Mouse (Mus musculus) embryonic facial prominence, embryonic 12.5 days (tissue): ENCODE data around the gene Clic3. TPM values are rescaled to one million over a fixed set of nuclear protein-coding genes. Genes with fewer than 3 reads are reported as not detected.

Experiments
- ATAC-seq: fragments of 200-750 bp; cut with Nextera tagmentation; 2 replicates; pipeline ENCODE4 v1.8.0; 2017; ENCODE audit not compliant: insufficient number of reproducible peaks, insufficient read depth, low FRiP score, low TSS enrichment
- H3K27ac ChIP-seq: fragments of 300-500 bp; sonication (generic); 2 replicates; pipeline ENCODE4 v1.5.1; 2016; ENCODE audit warnings: mild to moderate bottlenecking
- H3K27me3 ChIP-seq: fragments of 300-500 bp; sonication (generic); 2 replicates; pipeline ENCODE4 v1.6.1; 2016; ENCODE audit warnings: mild to moderate bottlenecking, moderate library complexity
- H3K36me3 ChIP-seq: fragments of 300-500 bp; sonication (generic); 2 replicates; pipeline ENCODE4 v1.6.1; 2016; ENCODE audit warnings: mild to moderate bottlenecking
- H3K4me1 ChIP-seq: fragments of 300-500 bp; sonication (generic); 2 replicates; pipeline ENCODE4 v1.6.1; 2016
- H3K4me2 ChIP-seq: fragments of 300-500 bp; sonication (generic); replicated peaks from 2 replicates; pipeline ENCODE4 v1.6.1; 2016; ENCODE audit warnings: mild to moderate bottlenecking, moderate library complexity
- H3K4me3 ChIP-seq: fragments of 300-500 bp; sonication (generic); 2 replicates; pipeline ENCODE4 v1.5.1; 2016; ENCODE audit warnings: mild to moderate bottlenecking
- H3K9ac ChIP-seq: fragments of 300-500 bp; sonication (generic); 2 replicates; pipeline ENCODE4 v1.6.1; 2016; ENCODE audit warnings: mild to moderate bottlenecking, moderate library complexity
- H3K9me3 ChIP-seq: fragments of 300-500 bp; sonication (generic); 2 replicates; pipeline ENCODE4 v1.6.1; 2016; ENCODE audit warnings: mild to moderate bottlenecking, moderate library complexity
- WGBS: fragments of 180-500 bp; shearing (Covaris S2); methylation state at CpG from one replicate; pipeline ENCODE4 v1.1.7; 2016; 5-methylcytosine and 5-hydroxymethylcytosine counted together
- polyA plus RNA-seq: library from polyadenylated mRNA; unstranded; fragments of >200 nt; fragmentation: Nextera tagmentation; extraction: Ambion mirVana; gene quantifications from 2 replicates; pipeline ENCODE4 v1.2.1, GENCODE M21; 2016

The Clic3 gene
- polyA plus RNA-seq, 1 experiment from 2014 or later = 1.4 TPM

DNA sequence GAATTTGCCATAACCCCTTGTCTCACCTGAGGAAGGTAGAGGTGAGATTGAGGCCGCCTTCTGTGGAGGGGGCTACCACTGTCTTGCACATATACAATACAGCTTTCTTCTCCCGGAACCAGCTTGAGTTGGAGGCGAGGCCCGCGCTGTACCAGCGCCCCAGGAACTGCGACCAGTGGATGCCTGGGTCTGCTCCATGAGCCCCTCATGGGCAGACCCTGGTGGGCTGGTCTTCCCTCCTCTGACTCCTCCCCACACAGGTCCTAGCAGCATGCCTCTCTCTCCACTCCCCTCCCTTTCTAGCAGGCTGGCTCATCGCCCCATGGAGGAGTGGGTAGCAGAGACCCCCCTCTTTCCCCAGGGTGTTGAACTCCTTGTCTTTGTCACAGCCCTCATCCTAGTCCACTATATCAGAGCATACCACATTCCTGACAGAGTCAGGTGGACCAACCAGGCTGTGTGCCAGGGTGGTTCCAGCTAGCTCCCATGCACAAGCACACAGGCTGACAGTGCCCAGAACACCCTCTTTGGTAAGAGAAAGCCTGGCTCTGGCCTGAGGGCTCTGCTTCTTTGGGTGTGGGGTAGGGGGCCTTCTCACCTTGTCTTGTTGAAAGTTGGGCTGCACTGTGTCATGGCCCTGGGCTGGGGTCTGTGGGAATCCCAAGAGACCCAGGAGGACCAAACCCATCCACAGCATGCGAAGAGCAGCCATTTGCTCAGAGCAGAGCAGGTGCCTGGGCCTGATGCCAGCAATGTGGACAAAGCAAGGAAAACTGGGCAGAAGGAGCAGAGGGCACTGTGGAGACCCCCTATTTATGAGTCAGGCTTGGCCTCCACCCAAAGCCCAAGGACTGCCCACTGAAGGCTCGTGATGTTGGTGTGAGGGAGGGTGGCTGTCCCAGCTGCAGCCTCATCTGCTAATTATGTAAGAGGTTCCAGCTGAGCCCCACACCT lies 12.6 kb downstream of the Clic3 start:
- 0 out of 2 replicates have a peak, but pooled peaks cover 6% of the 10 kb centered on the region for H3K4me1 ChIP-seq
- no peaks in the 10 kb centered on the region for H3K27me3 ChIP-seq
- H3K9ac ChIP-seq = no peak overlapping the region
- no peaks in the 10 kb centered on the region for H3K36me3 ChIP-seq
- no peak overlapping the region for H3K27ac ChIP-seq
- no peak overlapping the region for H3K4me2 ChIP-seq
- ATAC-seq = peak; percentile 25; the same call in 1 of the 2 replicates
- no peaks in the 10 kb centered on the region for H3K9me3 ChIP-seq
- 73% methylated on average over 10 of the region's 10 CpGs for WGBS
- H3K4me3 ChIP-seq = no peak overlapping the region

DNA sequence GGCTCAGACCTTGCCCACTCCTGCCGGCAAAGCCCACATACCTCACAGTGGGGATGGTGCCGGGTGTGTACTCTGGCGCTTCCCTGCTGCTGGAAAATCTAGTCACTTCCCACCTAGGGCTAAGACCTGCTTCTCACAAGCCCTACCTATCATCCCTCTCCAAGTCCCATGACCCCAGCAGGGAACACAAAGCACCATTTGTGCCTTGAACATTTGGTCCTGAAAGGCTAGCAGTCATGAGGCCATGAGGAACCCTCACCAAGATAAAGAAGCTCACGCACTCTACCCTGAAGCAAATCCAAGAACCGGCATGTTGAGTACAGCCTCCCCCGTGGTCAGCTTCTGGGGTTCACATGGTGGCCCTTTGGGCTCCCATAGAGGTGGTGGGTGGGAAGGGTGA lies 13.3 kb downstream of the Clic3 start, which contains the start of gene Ptgds:
Gene Ptgds, minus strand, starts transcription at position 78 of the 400 bp plus-strand sequence.
- Histone ChIP-seq H3K27me3 (no peaks in the 10 kb centered on the region), H3K4me2 (no peak within 1 kb of the TSS), H3K4me1 (0 out of 2 replicates have a peak, but pooled peaks cover 6% of the 10 kb centered on the region), H3K4me3 (no peak within 1 kb of the TSS), H3K9ac (no peak within 1 kb of the TSS), H3K9me3 (no peaks in the 10 kb centered on the region), H3K36me3 (no peaks in the 10 kb centered on the region), H3K27ac (no peak within 1 kb of the TSS)
- ATAC-seq = no peak
- 49% methylated on average over 6 of the region's 6 CpGs for WGBS

DNA sequence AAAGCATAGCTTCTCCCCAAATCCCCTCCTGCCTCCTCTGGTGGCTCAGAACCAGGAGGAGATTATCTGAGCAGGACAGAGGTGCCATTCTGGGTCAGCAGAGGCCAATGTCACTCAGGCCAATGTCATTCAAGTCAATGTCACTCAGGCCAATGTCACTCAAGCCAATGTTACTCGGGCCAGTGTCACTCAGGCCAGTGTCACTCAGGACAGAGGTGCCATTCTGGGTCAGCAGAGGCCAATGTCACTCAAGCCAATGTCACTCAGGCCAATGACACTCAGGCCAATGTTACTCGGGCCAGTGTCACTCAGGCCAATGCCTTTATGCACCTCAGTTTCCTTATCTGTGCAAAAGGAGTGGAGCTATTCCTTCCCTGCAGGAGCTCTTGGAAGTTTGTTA lies 15.9 kb downstream of the Clic3 start:
- no peak overlapping the region for H3K27ac ChIP-seq
- WGBS = 67% methylated on average over 2 of the region's 2 CpGs
- no peak overlapping the region for H3K9ac ChIP-seq
- H3K9me3 ChIP-seq = no peaks in the 10 kb centered on the region
- ATAC-seq = no peak
- H3K36me3 ChIP-seq = no peaks in the 10 kb centered on the region
- no peak overlapping the region for H3K4me3 ChIP-seq
- no peak overlapping the region for H3K4me2 ChIP-seq
- H3K27me3 ChIP-seq = no peaks in the 10 kb centered on the region
- H3K4me1 ChIP-seq = 0 out of 2 replicates have a peak, but pooled peaks cover 4% of the 10 kb centered on the region

DNA sequence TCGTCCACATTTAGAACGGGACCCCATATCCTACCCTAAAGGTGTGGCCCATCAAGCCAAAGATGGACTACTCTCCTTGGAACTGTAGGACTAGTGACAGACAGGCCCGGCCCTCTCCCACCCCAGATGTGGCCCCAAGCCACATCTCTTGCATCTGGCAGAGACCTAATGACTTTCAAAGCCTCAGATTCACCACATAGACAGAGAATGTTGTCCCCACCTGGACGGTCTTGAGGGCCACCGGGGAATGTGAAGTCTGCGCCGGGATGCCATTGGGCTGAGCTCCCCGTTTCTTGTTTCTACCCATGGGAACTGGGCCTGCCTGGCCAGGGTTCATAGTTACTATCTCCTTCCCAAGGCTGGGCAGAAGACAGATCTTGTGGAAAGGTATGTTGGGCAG lies 20.9 kb downstream of the Clic3 start:
- ATAC-seq = no peak
- no peaks in the 10 kb centered on the region for H3K4me1 ChIP-seq
- H3K4me2 ChIP-seq = no peak overlapping the region
- 91% methylated on average over 8 of the region's 8 CpGs for WGBS
- no peaks in the 10 kb centered on the region for H3K27me3 ChIP-seq
- H3K4me3 ChIP-seq = no peak overlapping the region
- no peaks in the 10 kb centered on the region for H3K36me3 ChIP-seq
- no peak overlapping the region for H3K9ac ChIP-seq
- H3K27ac ChIP-seq = no peak overlapping the region
- H3K9me3 ChIP-seq = no peaks in the 10 kb centered on the region

DNA sequence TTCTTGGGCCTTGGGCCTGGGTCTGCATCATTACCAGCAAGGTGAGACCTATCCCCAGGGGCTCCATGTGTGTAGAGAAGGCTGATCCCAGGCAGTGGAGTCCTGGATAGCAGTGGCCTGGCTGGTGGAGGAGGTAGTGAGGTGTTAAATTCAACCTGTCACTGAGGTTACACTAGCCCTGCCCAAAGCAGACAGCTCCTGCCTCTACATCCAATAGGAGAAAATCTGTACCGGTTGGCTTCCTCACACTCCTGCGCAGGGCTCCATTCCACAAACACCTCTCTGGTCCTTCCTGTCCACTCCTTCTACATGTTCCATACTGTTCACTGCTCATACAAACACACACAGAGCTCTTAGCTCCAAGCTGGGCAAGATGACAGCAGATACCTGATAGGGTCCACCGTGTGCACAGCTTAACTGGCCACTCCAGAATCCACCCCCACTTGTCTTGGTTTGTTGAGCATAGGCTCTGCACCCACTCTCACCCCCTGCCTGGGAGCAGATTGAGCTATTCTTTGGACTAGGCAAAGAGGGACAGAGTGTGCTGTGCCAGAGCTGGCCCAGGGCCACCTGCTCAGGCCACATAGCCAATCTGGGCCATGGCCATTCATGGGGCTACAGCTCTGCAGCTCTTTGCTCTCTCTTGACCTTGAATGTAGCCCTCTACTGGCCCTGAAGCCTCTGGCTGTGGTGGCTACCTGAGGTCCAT lies 21.5 kb downstream of the Clic3 start:
- WGBS = 86% methylated on average over 3 of the region's 3 CpGs
- H3K27ac ChIP-seq = no peak overlapping the region
- H3K9ac ChIP-seq = no peak overlapping the region
- H3K4me3 ChIP-seq = no peak overlapping the region
- no peaks in the 10 kb centered on the region for H3K4me1 ChIP-seq
- ATAC-seq = no peak
- no peaks in the 10 kb centered on the region for H3K27me3 ChIP-seq
- no peak overlapping the region for H3K4me2 ChIP-seq
- no peaks in the 10 kb centered on the region for H3K9me3 ChIP-seq
- H3K36me3 ChIP-seq = no peaks in the 10 kb centered on the region

DNA sequence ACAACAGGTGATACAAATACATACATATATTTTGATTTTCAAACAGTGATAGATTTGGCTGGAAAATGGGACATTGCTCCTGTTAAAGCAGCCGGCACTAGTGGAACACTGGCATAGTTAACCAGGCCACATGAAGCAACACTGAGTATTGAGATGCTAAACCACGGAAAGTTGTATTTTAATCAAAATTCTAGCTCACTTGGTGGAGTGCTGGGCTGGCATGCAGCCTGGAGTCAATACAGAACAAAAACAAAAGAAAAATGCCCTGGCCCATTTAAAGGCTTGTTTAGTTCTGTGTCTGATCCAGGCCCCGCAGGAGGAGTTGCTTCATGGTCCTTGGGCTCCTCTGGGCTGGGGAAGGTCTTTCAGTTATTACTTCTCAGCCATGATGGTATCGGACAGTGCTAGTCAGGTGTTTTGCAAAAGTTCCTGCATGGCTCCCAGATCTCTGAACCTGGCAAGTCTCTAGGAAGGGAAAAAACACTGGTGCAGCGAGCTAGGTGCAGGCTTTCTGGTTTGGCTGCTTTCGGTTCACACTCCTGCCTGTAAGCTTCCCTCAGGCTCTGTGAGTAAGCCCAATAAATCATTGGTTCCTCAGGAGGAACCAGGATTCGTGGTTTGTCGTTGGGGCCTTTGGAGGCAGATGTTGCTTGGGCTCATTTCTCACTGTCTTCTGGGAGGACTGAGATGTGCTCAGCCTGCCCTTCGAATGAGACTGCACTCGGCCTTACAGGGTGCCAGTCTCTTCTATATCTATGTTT lies 23.1 kb downstream of the Clic3 start:
- H3K9ac ChIP-seq = no peak overlapping the region
- WGBS = 76% methylated on average over 10 of the region's 10 CpGs
- no peaks in the 10 kb centered on the region for H3K9me3 ChIP-seq
- no peaks in the 10 kb centered on the region for H3K27me3 ChIP-seq
- no peak overlapping the region for H3K4me2 ChIP-seq
- ATAC-seq = no peak
- no peak overlapping the region for H3K4me3 ChIP-seq
- H3K27ac ChIP-seq = no peak overlapping the region
- no peaks in the 10 kb centered on the region for H3K36me3 ChIP-seq
- no peaks in the 10 kb centered on the region for H3K4me1 ChIP-seq

DNA sequence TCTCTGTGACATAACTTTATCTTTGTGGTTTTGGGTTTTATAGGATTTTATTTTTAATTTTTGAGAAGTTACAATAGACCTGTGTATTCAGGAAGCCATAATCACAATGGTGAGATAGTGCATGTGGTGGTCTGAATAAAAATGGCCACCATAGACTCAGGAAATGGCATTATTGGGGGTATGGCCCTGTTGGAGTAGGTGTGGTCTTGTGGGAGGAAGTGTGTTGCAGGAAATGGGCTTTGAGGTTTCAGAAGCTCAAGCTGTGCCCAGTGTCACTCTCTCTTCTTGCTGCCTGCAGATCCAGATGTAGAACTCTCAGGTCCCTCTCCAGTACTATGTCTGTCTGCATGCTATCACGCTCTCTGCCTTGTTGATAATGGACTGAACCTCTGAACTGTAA lies 23.9 kb downstream of the Clic3 start:
- H3K9ac ChIP-seq = no peak overlapping the region
- WGBS = 85% methylated on average over 1 of the region's 1 CpGs
- no peak overlapping the region for H3K4me2 ChIP-seq
- no peaks in the 10 kb centered on the region for H3K4me1 ChIP-seq
- H3K9me3 ChIP-seq = no peaks in the 10 kb centered on the region
- ATAC-seq = no peak
- H3K27me3 ChIP-seq = no peaks in the 10 kb centered on the region
- H3K36me3 ChIP-seq = no peaks in the 10 kb centered on the region
- H3K27ac ChIP-seq = no peak overlapping the region
- no peak overlapping the region for H3K4me3 ChIP-seq

DNA sequence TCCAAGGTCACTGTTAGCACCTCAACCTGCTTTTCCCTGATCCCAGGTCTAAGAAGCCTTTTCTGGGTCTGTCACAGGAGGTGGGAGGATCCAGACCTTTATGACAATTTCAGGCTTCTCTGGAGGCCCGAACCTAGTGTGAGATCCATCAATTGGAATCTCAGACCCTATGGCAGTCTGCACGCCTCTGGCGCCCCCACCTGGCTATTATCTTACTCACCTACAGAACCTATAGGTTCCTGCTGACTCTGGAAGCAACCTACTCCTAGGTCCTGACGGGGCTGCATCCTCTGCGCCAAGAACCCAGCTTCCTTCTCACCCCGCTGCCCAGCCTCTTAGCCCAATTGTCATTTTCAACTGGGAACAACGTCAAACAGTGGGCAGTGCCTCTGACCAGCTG lies 26.3 kb downstream of the Clic3 start:
- H3K9ac ChIP-seq = no peak overlapping the region
- H3K27ac ChIP-seq = no peak overlapping the region
- no peak for ATAC-seq
- H3K27me3 ChIP-seq = 0 out of 2 replicates have a peak, but pooled peaks cover 4% of the 10 kb centered on the region
- H3K36me3 ChIP-seq = no peaks in the 10 kb centered on the region
- H3K4me1 ChIP-seq = no peaks in the 10 kb centered on the region
- H3K9me3 ChIP-seq = no peaks in the 10 kb centered on the region
- H3K4me3 ChIP-seq = no peak overlapping the region
- 29% methylated on average over 7 of the region's 7 CpGs for WGBS
- H3K4me2 ChIP-seq = no peak overlapping the region

DNA sequence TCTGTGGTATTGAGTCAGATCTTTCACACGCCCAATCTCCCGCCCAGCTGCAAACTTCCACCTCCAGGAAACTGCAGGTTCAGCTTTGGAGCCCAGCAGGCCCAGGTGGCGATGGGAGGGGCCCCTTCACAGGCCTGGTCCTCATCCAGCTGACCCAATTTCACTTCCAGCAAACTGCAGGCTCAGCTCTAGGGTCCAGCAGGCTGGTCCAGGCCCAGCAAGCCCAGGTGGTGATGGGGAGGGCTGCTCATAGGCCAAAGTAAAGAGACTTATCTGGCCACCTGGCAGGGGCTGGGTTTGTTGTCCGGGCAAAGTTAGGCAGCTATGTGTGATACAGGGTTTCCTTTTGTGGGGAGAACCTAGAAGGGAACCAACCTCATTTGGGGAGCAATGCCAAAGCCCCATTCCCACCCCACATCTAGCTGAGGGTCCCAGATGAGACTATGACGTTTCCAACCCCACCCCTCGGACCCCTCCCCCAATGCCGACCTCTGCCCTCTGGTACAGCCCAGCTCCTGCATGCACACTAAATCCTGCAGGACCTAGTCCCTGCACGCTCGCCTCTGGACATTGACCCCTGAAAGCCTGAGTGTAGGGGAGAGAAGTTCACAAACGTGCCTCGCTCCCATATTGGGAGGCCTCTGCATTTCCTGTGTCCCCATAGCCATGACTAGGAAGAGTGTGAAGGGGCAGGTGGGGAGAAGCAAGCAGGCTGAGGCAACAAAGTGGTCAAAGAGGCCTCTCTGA lies 28.4 kb downstream of the Clic3 start:
- Histone ChIP-seq H3K27ac (no peak overlapping the region), H3K4me3 (no peak overlapping the region), H3K27me3 (0 out of 2 replicates have a peak, but pooled peaks cover 4% of the 10 kb centered on the region), H3K9me3 (no peaks in the 10 kb centered on the region), H3K9ac (no peak overlapping the region), H3K36me3 (no peaks in the 10 kb centered on the region), H3K4me1 (no peaks in the 10 kb centered on the region), H3K4me2 (no peak overlapping the region)
- 64% methylated on average over 11 of the region's 11 CpGs for WGBS
- ATAC-seq = no peak

DNA sequence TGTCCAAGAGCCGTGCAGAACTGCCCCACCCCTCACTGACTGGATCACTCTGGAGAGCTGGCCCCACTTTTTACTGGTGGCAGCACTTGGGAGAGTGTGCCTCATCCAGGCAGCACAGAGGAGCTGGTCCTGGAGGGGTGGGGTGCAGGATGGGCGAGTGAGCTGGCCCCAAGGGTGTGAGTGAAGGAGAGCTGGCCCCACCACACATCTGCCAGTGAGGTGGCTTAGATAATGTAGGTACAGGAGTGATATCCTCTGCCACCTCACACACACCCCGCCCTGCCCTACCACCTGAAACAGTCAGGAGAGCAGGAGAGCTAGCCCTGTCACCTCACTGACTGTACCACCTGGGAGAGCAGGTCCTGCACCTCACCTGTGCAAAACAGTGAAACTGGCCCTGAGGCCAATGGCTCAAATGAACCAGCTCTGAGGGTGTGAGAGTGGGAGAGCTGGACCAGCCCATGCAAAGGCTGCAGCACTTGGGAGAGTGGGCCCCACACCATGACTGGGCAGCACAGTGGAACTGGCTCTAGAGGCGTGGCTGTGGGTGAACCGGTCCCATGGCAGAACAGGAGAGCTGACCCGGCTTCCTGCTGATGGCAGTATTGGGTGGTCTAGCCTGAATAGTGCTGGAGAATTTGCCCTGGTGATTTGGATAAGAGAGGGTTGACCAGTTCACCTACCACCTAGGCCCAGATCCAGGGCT lies 31.5 kb downstream of the Clic3 start:
- no peak overlapping the region for H3K9ac ChIP-seq
- H3K9me3 ChIP-seq = no peaks in the 10 kb centered on the region
- 72% methylated on average over 6 of the region's 6 CpGs for WGBS
- no peak overlapping the region for H3K4me3 ChIP-seq
- H3K27ac ChIP-seq = no peak overlapping the region
- H3K27me3 ChIP-seq = 0 out of 2 replicates have a peak, but pooled peaks cover 4% of the 10 kb centered on the region
- no peaks in the 10 kb centered on the region for H3K4me1 ChIP-seq
- no peak overlapping the region for H3K4me2 ChIP-seq
- ATAC-seq = no peak
- no peaks in the 10 kb centered on the region for H3K36me3 ChIP-seq
